Mouse (Mus musculus): ENCODE measurements at regions not wholly inside any gene's neighbourhood (a gene's known extent, or its start where the extent isn't known, plus 50 kb on each side); places are given as distances from the start of the nearest gene placed in this dataset.

DNA sequence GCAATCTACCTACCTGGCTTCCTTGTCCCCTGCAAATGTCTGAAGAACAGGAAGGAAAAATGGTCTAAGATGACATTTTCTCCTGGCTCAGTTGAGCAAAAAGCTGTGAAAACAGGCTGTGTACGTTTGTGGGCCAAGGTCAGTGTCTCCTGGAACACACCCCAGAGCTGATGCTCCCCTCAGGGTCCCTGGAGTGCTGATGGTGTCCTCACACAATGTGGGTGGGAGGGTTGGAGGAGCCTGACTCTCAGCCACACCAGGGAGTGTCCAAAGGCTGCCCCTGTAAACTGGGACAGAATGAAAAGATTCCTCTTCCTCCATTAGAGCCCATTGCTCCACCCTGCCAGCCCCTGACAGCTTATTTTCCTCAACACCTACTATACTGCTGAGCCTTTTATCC is 112.8 kb upstream of the Smim23 start:
- no peak for ATAC-seq (ENCODE audit: insufficient read depth, low FRiP score)
- Histone ChIP-seq H3K36me3 (ENCODE audit: control insufficient read depth, insufficient read depth, low read length) (no peaks in the 10 kb centered on the region), H3K4me1 (ENCODE audit: control insufficient read depth, insufficient read depth, low read length) (no peaks in the 10 kb centered on the region), H3K4me2 (ENCODE audit: low read depth, low read length) (no peak overlapping the region), H3K27ac (ENCODE audit: low read length) (no peak overlapping the region), H3K27me3 (ENCODE audit: control insufficient read depth, insufficient read depth, low read length) (no peaks in the 10 kb centered on the region), H3K9ac (ENCODE audit: low read length) (no peak overlapping the region), H3K4me3 (replicated peaks; ENCODE audit: low read length) (no peak overlapping the region), H3K9me3 (replicated peaks; ENCODE audit: control insufficient read depth, low read length) (no peaks in the 10 kb centered on the region)
- WGBS: 34% methylated on average over 1 of the region's 1 CpGs

DNA sequence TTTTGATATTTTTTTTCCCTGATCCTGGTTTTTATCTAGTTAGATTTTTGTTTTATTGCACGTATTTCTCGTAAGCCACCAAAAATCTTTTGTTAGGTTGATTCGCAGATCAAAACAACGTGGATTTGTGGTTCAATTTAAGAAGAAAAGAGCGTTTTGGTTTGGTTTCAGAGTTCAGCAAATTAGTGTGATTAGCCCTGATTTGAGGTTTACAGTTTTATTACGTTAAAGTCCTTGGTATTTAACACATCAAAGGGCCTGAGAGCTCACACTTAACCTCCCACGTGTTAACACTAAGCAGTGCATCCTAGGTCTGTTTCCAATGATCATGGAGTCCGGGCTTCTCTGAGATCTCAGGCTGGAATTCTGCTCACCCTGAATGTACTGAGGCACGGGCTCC is 107.5 kb upstream of the Smim23 start:
- Histone ChIP-seq H3K27ac (ENCODE audit: low read length) (no peak overlapping the region), H3K9ac (ENCODE audit: low read length) (no peak overlapping the region), H3K9me3 (replicated peaks; ENCODE audit: control insufficient read depth, low read length) (no peaks in the 10 kb centered on the region), H3K4me2 (ENCODE audit: low read depth, low read length) (no peak overlapping the region), H3K36me3 (ENCODE audit: control insufficient read depth, insufficient read depth, low read length) (no peaks in the 10 kb centered on the region), H3K4me1 (ENCODE audit: control insufficient read depth, insufficient read depth, low read length) (peaks cover 2% of the 10 kb centered on the region; the same call in 1 of the 2 replicates), H3K4me3 (replicated peaks; ENCODE audit: low read length) (no peak overlapping the region), H3K27me3 (ENCODE audit: control insufficient read depth, insufficient read depth, low read length) (no peaks in the 10 kb centered on the region)
- no peak for ATAC-seq (ENCODE audit: insufficient read depth, low FRiP score)
- 59% methylated on average over 9 of the region's 9 CpGs for WGBS

DNA sequence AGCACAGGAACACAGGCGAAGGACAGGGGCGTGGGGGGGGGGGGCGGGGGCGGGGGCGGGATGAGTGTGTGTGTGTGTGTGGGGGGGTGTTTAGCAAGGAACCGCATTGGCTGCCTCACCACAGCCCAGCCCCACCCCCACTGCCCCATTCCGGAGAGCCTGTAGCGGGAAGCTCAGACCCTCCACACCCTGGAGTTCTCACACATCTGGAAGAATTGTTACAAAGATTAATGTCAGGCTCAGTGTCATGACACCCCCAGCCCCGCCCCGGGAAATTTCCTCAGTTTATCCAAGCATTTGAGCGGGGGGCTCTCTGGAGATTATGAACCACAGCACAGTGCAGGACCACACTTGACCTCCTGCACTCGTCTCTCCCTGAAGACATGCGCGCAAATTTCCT is 106.6 kb upstream of the Smim23 start:
- H3K9ac ChIP-seq (ENCODE audit: low read length): no peak overlapping the region
- ATAC-seq (ENCODE audit: insufficient read depth, low FRiP score): no peak

DNA sequence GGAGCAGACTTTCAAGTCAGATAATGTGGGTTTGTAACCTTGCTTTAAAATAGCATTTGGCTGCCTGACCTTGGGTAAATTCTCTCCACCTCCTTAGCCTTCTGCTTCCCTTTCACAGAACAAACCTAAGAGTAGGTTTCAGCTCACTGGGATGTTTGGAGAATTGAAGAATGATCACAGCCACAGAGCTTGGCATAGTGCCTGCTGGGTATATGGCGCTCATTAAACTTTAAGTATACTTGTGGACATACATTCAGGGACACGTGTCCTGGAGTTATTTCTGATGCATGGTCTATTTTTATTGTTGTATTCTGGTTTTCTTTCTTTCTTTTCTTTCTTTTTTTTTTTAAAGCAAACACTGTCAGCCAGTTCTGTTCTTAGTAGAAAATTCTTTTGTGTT is 104.4 kb upstream of the Smim23 start:
- H3K4me2 ChIP-seq (ENCODE audit: low read depth, low read length): no peak overlapping the region
- H3K9me3 ChIP-seq (replicated peaks; ENCODE audit: control insufficient read depth, low read length): no peaks in the 10 kb centered on the region
- H3K27me3 ChIP-seq (ENCODE audit: control insufficient read depth, insufficient read depth, low read length): no peaks in the 10 kb centered on the region
- no peak overlapping the region for H3K9ac ChIP-seq (ENCODE audit: low read length)
- no peaks in the 10 kb centered on the region for H3K36me3 ChIP-seq (ENCODE audit: control insufficient read depth, insufficient read depth, low read length)
- ATAC-seq (ENCODE audit: insufficient read depth, low FRiP score): no peak
- no peak overlapping the region for H3K4me3 ChIP-seq (replicated peaks; ENCODE audit: low read length)
- peaks cover 17% of the 10 kb centered on the region for H3K4me1 ChIP-seq (ENCODE audit: control insufficient read depth, insufficient read depth, low read length)
- no peak overlapping the region for H3K27ac ChIP-seq (ENCODE audit: low read length)
- WGBS: 44% methylated on average over 2 of the region's 2 CpGs

More for the DNA sequence above, 106.6 kb upstream of the Smim23 start:
- Histone ChIP-seq H3K9me3 (replicated peaks; ENCODE audit: control insufficient read depth, low read length) (no peaks in the 10 kb centered on the region), H3K27me3 (ENCODE audit: control insufficient read depth, insufficient read depth, low read length) (no peaks in the 10 kb centered on the region), H3K4me3 (replicated peaks; ENCODE audit: low read length) (no peak overlapping the region), H3K4me1 (ENCODE audit: control insufficient read depth, insufficient read depth, low read length) (peaks cover 2% of the 10 kb centered on the region; the same call in 1 of the 2 replicates), H3K27ac (ENCODE audit: low read length) (no peak overlapping the region), H3K36me3 (ENCODE audit: control insufficient read depth, insufficient read depth, low read length) (no peaks in the 10 kb centered on the region), H3K4me2 (ENCODE audit: low read depth, low read length) (no peak overlapping the region)
- 9% methylated on average over 13 of the region's 14 CpGs for WGBS

DNA sequence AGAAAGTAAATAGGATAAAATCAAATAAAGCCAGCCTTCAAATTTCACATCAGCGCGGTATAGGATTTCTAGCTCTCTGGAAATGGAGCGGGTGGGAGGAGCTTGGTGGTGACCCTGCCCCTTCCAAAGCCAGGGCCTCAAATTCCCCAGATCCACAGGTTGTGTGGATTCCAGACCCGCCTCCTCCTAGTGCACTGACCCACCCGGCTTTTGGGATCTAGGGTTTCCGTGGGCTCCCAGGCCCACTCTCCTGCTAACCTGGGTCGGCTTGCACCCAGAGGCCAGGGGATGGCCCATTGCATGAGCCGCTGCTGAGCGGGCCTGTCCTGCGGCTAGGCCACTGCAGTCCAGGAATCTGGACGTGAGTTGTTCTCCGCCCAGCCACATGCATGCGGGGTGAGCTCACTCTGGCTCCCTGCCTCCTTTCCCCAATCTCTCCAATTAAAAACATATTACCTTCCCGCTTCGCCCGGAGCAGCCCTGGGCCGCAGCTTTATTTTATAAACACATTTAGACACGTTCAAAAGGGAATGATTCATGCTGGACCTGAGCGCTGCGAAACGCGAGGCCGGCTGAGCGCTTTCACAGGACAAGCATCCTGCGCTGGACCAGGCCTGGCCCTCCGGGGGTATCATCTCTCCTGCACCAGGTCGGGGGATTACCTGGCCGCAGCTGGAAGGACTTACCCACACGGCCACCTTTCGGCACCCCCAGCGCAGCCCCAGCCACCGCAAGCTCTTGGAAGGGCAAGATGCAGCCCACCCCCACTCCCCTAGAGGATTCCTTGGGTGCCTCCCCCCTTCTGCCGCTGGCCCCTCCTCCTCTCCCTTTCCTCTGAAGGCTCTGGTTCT is 101.2 kb upstream of the Smim23 start:
- Histone ChIP-seq H3K36me3 (ENCODE audit: control insufficient read depth, insufficient read depth, low read length) (no peaks in the 10 kb centered on the region), H3K4me1 (ENCODE audit: control insufficient read depth, insufficient read depth, low read length) (peaks cover 17% of the 10 kb centered on the region), H3K4me3 (replicated peaks; ENCODE audit: low read length) (peak overlapping the region; percentile 24), H3K9ac (ENCODE audit: low read length) (peak overlapping the region; percentile 52), H3K9me3 (replicated peaks; ENCODE audit: control insufficient read depth, low read length) (no peaks in the 10 kb centered on the region), H3K27ac (ENCODE audit: low read length) (peak overlapping the region; percentile 58; the same call in 1 of the 2 replicates), H3K4me2 (ENCODE audit: low read depth, low read length) (peak overlapping the region; percentile 41), H3K27me3 (ENCODE audit: control insufficient read depth, insufficient read depth, low read length) (no peaks in the 10 kb centered on the region)
- ATAC-seq (ENCODE audit: insufficient read depth, low FRiP score): peak; percentile 92
- 4% methylated on average over 33 of the region's 33 CpGs for WGBS

DNA sequence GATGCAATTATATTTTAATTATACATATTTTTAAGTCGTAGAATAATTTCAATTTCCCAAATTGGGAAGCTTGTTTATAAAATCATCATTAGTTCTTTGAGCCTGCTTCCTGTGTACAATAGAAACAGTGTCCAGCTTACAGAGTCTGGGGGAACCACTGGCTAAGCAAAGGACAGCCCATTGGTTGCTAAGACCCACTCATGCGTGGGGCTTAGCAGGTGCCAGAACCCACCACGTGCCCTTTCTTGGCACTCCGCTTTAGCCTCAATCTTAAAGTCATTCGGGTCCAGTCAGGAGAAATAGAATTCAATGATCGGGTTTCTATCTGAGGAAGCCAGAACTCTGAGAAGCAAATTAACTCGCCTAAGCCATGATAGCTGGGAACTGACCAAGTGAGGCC is 100.5 kb upstream of the Smim23 start:
- H3K9ac ChIP-seq (ENCODE audit: low read length): no peak overlapping the region
- no peaks in the 10 kb centered on the region for H3K36me3 ChIP-seq (ENCODE audit: control insufficient read depth, insufficient read depth, low read length)
- H3K4me3 ChIP-seq (replicated peaks; ENCODE audit: low read length): no peak overlapping the region
- no peaks in the 10 kb centered on the region for H3K27me3 ChIP-seq (ENCODE audit: control insufficient read depth, insufficient read depth, low read length)
- peak overlapping the region; percentile 58 for H3K27ac ChIP-seq (ENCODE audit: low read length)
- peak overlapping the region; percentile 41 for H3K4me2 ChIP-seq (ENCODE audit: low read depth, low read length)
- 0 out of 2 replicates have a peak, but pooled peaks have one; percentile 31 for ATAC-seq (ENCODE audit: insufficient read depth, low FRiP score)
- WGBS: 64% methylated on average over 7 of the region's 7 CpGs
- no peaks in the 10 kb centered on the region for H3K9me3 ChIP-seq (replicated peaks; ENCODE audit: control insufficient read depth, low read length)
- H3K4me1 ChIP-seq (ENCODE audit: control insufficient read depth, insufficient read depth, low read length): peaks cover 17% of the 10 kb centered on the region

DNA sequence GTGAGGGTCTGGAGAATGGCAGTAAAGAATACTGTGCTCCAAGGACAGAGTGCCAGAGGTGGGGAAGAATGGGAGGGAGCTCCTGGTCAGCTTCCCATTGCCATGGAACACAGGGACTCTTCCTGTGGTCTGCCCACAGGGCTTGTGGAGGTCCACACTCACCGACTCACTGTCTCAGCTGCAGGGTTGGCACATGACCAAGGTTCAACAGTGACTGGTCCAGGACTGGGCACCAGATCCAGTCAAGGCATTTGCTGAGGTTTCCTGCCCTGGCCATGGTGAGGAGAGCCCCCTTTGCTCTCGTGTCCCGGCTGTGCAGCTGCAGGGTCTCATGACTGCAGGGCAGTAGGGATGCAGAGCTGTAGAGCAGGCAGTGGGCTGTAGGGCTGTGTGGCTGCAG is 88.7 kb upstream of the Smim23 start:
- no peaks in the 10 kb centered on the region for H3K9me3 ChIP-seq (replicated peaks; ENCODE audit: control insufficient read depth, low read length)
- H3K4me2 ChIP-seq (ENCODE audit: low read depth, low read length): no peak overlapping the region
- no peak overlapping the region for H3K27ac ChIP-seq (ENCODE audit: low read length)
- H3K4me1 ChIP-seq (ENCODE audit: control insufficient read depth, insufficient read depth, low read length): no peaks in the 10 kb centered on the region
- no peaks in the 10 kb centered on the region for H3K36me3 ChIP-seq (ENCODE audit: control insufficient read depth, insufficient read depth, low read length)
- H3K27me3 ChIP-seq (ENCODE audit: control insufficient read depth, insufficient read depth, low read length): no peaks in the 10 kb centered on the region
- H3K4me3 ChIP-seq (replicated peaks; ENCODE audit: low read length): no peak overlapping the region
- no peak overlapping the region for H3K9ac ChIP-seq (ENCODE audit: low read length)
- WGBS: 83% methylated on average over 3 of the region's 3 CpGs
- no peak; the same call in 1 of the 2 replicates for ATAC-seq (ENCODE audit: insufficient read depth, low FRiP score)

DNA sequence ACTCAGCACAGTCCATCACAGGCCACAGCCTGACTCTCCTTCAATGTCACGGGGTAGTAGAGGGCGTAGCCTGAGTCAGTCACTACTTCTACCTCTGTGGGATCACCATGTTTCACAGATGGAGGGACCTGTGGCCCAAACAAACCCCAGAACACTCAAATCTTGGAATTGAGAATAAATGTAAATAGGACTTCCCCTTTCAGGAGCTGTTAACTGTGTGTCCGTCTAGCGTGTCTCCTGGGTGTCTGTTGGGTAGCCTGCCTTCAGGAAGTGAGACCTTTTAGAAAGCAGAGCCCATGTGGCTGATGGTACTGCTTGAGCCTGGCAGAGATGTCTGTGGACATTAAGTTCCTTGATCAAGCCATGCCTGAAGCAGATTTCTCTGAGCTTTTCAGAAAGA is 87.4 kb upstream of the Smim23 start:
- WGBS: 91% methylated on average over 4 of the region's 4 CpGs
- no peak overlapping the region for H3K9ac ChIP-seq (ENCODE audit: low read length)
- H3K9me3 ChIP-seq (replicated peaks; ENCODE audit: control insufficient read depth, low read length): no peaks in the 10 kb centered on the region
- H3K4me1 ChIP-seq (ENCODE audit: control insufficient read depth, insufficient read depth, low read length): no peaks in the 10 kb centered on the region
- no peak for ATAC-seq (ENCODE audit: insufficient read depth, low FRiP score)
- H3K27ac ChIP-seq (ENCODE audit: low read length): no peak overlapping the region
- no peaks in the 10 kb centered on the region for H3K27me3 ChIP-seq (ENCODE audit: control insufficient read depth, insufficient read depth, low read length)
- H3K36me3 ChIP-seq (ENCODE audit: control insufficient read depth, insufficient read depth, low read length): no peaks in the 10 kb centered on the region
- H3K4me3 ChIP-seq (replicated peaks; ENCODE audit: low read length): no peak overlapping the region
- H3K4me2 ChIP-seq (ENCODE audit: low read depth, low read length): no peak overlapping the region

DNA sequence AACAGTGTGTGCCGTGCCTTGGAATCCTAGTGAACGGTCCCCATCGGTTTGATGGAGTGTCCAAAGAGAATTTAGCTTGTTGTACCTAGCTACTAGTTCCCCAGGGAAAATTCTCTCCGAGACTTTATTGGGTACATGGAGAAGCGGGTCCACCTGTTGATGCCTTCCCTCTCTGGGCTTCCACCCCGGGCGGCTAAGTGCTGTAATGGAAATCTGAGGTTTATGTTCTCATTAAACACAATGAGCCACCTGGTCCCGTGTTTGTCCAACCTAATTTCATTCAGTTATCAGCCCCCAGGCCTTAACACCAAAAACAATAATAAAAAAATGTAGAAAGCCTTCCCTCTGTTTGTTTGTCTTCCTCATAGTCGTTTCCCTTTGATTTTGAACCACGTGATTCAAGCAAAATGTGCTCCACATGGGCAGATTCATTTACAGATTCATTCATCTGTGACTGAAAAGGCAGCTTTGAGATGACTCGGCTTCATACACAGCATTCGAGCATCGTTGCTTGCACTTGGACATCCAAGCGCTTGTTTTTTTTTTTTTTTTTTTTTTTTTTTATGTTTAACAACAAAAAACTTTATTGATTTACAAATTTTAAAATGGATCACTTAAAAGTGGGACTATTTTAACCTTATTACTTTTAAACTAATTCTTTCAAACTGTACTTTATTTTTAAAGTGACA is 84.5 kb upstream of the Smim23 start:
- H3K27ac ChIP-seq (ENCODE audit: low read length): no peak overlapping the region
- no peak overlapping the region for H3K9ac ChIP-seq (ENCODE audit: low read length)
- H3K4me1 ChIP-seq (ENCODE audit: control insufficient read depth, insufficient read depth, low read length): no peaks in the 10 kb centered on the region
- no peaks in the 10 kb centered on the region for H3K9me3 ChIP-seq (replicated peaks; ENCODE audit: control insufficient read depth, low read length)
- no peak for ATAC-seq (ENCODE audit: insufficient read depth, low FRiP score)
- H3K4me3 ChIP-seq (replicated peaks; ENCODE audit: low read length): no peak overlapping the region
- no peaks in the 10 kb centered on the region for H3K36me3 ChIP-seq (ENCODE audit: control insufficient read depth, insufficient read depth, low read length)
- H3K4me2 ChIP-seq (ENCODE audit: low read depth, low read length): no peak overlapping the region
- no peaks in the 10 kb centered on the region for H3K27me3 ChIP-seq (ENCODE audit: control insufficient read depth, insufficient read depth, low read length)
- 78% methylated on average over 14 of the region's 14 CpGs for WGBS

Data from stomach, embryonic 16.5 days (tissue).